Mouse (Mus musculus) T-helper 1 cell (primary cell): ENCODE data around the gene Klf12.

ENCODE experiments used
- in situ Hi-C: fragments of 300-600 bp; cut with MboI, MseI; formaldehyde crosslinking; loops from one replicate; pipeline ENCODE4 v1.15.1; 2025; ENCODE audit warnings: high pct_unique_total_duplicates

The Klf12 gene

GRCm38 (mm10) chr14:100231384-100231783 is 53.1 kb downstream of the Klf12 start:
- in situ Hi-C loops: loop anchor here (5.0 kb wide), 1 partner anchor 231 kb away; no protein-coding TSS in a partner anchor

- in situ Hi-C loops: no loop called here
Measured at GRCm38 (mm10) chr14:100228120-100228519, 56.4 kb downstream of the Klf12 start.

- in situ Hi-C loops: no loop called here
Measured at GRCm38 (mm10) chr14:100227717-100228116, 56.8 kb downstream of the Klf12 start.

GRCm38 (mm10) chr14:100224151-100224550 is 60.3 kb downstream of the Klf12 start:
- in situ Hi-C loops: no loop called here

- in situ Hi-C loops: no loop called here
Measured at GRCm38 (mm10) chr14:100222260-100222659, 62.2 kb downstream of the Klf12 start.

GRCm38 (mm10) chr14:100215213-100215785 is 69.2 kb downstream of the Klf12 start:
- in situ Hi-C loops: no loop called here

- in situ Hi-C loops: no loop called here
Measured at GRCm38 (mm10) chr14:100213066-100213465, 71.4 kb downstream of the Klf12 start.

GRCm38 (mm10) chr14:100211826-100212117 is 72.7 kb downstream of the Klf12 start:
- in situ Hi-C loops: no loop called here

GRCm38 (mm10) chr14:100211036-100211825 is 73.2 kb downstream of the Klf12 start:
- in situ Hi-C loops: no loop called here

- in situ Hi-C loops: no loop called here
Measured at GRCm38 (mm10) chr14:100209814-100210419, 74.6 kb downstream of the Klf12 start.

GRCm38 (mm10) chr14:100207081-100207480 is 77.4 kb downstream of the Klf12 start:
- in situ Hi-C loops: no loop called here

GRCm38 (mm10) chr14:100206207-100206606 is 78.3 kb downstream of the Klf12 start:
- in situ Hi-C loops: no loop called here

GRCm38 (mm10) chr14:100200058-100200688 is 84.3 kb downstream of the Klf12 start:
- in situ Hi-C loops: no loop called here

GRCm38 (mm10) chr14:100198636-100199035 is 85.8 kb downstream of the Klf12 start:
- in situ Hi-C loops: no loop called here

GRCm38 (mm10) chr14:100197199-100197598 is 87.3 kb downstream of the Klf12 start:
- in situ Hi-C loops: no loop called here

- in situ Hi-C loops: no loop called here
Measured at GRCm38 (mm10) chr14:100189490-100190197, 94.8 kb downstream of the Klf12 start.

GRCm38 (mm10) chr14:100187372-100187771 is 97.1 kb downstream of the Klf12 start:
- in situ Hi-C loops: no loop called here

- in situ Hi-C loops: no loop called here
Measured at GRCm38 (mm10) chr14:100177796-100178195, 106.7 kb downstream of the Klf12 start.

- in situ Hi-C loops: loop anchor here (10.0 kb wide), 1 partner anchor 1950 kb away; no protein-coding TSS in a partner anchor
Measured at GRCm38 (mm10) chr14:100165075-100165474, 119.4 kb downstream of the Klf12 start.

GRCm38 (mm10) chr14:100156639-100157038 is 127.8 kb downstream of the Klf12 start:
- in situ Hi-C loops: no loop called here

- in situ Hi-C loops: no loop called here
Measured at GRCm38 (mm10) chr14:100147666-100148065, 136.8 kb downstream of the Klf12 start.

GRCm38 (mm10) chr14:100140370-100140769 is 144.1 kb downstream of the Klf12 start:
- in situ Hi-C loops: no loop called here
